Mouse (Mus musculus): ENCODE results near the gene Iyd.
A peak's percentile ranks its signal among the peaks of the same experiment; 100 is the strongest.
"Not testable (repeated sequence)": the region's sequence is repeated elsewhere in the genome, so short reads cannot be mapped to it uniquely, and the experiment has no call there.

Iyd gene

DNA sequence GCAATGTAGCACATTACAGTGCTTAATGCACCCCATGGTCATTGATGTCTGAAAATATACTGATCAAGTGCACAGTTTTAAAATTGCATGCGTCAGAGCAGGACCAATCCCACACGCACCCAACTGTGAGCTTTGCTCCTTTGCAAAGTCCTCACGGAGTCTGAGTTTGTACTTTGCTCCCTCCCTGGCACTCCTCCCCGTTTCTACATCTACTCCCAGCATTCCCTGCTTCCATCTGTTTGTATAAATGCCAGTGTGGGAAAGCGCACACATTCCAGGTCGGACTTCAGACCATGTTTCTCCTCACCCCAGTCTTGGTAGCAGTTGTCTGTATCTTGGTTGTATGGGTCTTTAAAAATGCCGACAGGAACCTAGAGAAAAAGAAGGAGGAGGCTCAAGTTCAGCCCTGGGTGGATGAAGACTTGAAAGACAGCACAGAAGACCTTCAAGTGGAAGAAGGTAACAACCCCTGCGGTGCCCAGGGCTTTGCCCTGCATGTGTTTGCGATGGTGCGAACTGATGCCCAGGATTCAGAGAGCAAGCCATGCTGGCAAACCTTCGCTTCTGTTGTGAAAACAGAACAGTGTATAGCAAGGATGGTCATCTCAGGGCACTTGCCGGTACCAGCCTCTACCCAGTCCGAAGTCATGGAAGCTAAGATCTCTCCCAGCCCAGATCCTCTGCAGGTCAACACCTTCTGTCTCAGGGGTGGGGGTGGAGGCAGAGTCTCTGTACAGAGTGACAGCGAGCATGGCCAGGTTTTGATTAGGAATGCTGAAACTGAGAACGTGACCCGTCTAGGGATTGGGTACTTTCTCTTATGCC, at the start of gene Iyd:
TSS of gene Iyd (plus strand) at position 238 of the 825 bp plus-strand sequence.
- DNase-seq (ENCODE audit: low read depth, low spot score) = no peak

DNA sequence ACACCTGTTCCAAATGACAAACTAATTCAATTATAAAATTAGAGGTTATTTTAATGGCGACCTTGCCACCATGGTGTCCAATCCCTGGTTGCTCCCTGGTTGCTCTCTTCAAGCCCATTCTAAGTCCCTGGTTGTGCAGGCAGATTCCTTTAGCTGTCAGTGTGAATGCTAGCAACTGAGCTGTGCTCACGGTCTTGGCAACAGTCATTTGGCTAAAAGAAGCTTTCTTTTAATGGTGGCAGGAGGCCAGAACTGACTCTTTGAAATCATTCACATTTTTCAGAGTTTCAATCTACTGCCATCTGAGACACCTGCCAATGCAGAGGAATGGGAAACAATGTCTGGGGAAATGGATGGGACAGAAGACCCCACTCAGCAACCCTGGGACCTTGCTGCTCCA, 43.2 kb upstream of the Iyd start:
- no peak for DNase-seq (ENCODE audit: low read depth, low spot score)

DNA sequence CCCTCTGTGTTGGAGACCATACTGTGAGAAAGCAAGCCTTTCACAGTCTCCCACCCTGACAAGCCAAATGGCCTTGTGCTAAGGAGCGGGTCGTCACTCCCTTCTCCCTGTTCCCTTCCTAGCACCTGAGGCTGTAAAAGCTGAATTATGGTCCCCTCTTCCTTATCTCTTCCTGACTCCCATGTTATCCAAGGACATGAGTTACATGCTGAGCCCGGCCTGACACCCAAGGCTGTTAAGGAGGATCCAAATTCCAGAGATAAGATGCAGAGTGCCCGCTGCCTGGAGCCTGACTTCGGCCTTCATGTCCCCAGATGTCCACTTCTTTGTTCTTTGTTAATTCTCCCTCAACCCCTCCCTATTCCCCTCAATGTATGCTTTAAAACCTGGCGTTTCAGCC, 39.2 kb upstream of the Iyd start:
- not testable (repeated sequence) for DNase-seq (ENCODE audit: low read depth, low spot score)

DNA sequence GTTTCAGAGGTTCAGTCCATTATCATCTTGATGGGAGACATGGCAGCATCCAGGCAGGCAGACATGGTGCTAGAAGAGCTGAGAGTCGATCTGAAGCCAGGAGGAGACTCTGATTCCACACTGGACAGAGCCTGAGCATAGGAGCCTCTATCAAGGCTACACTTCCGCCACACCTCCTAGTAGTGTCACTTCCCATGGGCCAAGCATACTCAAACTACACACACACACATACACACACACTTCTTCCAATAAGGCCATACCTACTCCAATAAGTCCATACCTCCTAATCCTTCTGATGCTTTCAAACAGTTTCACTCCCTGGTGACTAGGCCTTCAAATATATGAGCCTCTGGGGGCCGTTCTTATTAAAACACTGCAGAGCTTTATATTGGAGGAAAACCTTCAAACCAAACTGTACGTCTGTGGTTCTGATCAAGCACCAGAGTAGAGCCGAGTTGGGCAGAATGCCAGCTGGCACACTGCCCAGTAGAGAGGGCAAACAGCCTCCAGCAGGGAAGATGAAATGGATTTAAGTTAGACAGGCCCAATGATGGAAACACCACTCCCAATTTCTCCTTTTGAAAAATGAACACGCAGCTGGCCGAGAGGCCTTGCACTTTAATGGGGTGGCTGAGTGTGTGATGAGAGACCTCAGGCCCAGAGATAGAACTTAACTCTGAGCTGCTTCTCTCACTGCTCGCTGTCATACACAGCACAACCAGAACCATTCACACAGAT, 32.4 kb upstream of the Iyd start:
- peak; percentile 72 for DNase-seq (ENCODE audit: low read depth, low spot score)

DNA sequence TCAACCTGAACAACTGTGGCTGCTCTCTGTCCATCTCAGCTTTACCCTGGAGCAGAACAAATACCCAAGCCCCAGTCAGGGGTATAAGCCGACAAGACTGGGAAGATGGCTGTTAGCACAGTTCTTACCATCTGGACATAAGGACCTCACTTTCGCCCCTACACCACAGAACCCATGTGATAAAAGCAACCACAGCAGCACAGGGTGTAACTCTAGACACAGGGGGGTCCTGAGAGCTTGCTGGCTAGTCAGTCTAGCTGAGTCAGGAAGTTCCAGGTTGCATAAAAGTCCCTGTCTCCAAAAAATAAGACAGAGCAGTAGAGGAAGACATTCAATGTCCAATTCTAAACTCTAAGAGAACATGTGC, 31.8 kb upstream of the Iyd start:
- no peak for DNase-seq (ENCODE audit: low read depth, low spot score)

DNA sequence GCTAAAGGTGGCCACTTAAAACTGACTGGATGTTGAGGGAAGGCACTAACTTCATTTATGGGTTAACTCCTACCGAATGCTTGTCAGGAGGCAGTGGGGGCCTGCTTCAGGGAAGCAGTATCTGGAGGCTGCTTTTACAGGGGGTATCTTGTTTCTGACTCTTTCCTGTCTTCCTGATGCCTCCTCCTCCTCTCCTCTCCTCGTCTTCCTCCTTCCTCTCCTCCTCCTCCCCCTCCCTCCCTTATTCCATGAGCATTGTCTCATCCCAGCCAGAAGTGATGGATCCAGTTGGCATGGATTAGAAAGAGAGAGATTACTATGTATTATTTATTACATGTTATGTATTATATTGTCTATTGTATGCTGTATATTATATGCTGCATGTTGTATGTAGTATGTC, 31.3 kb upstream of the Iyd start:
- DNase-seq (ENCODE audit: low read depth, low spot score) = no peak

DNA sequence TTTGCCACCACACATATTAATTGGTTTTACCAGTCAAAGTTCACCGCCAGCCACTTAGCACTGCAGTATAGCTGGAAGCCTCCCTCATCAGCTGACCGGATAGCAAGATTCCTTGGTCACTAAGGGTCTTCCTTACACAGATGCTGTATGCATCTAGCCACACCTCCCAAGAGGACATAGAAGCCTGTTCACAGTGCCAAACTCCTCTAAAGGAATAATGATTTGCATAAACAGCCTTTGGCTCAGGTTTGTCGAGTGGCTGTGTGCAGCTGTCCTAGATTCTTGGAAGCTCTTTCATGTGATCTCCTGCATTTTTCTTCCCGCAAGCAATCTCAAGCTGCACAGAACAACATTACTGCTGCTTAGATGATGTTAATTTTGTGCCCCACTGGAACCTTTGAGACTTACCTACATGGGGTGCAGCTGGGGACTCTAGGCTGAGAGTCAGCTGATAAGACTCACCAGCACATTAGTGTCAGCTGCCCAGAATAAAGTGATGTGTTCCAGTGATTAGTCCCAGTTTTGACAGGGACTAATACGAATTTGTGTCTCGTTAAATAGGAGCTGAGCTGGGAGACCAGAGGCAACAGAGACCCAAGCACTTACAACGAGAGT, 30.3 kb upstream of the Iyd start:
- DNase-seq (ENCODE audit: low read depth, low spot score) = no peak

DNA sequence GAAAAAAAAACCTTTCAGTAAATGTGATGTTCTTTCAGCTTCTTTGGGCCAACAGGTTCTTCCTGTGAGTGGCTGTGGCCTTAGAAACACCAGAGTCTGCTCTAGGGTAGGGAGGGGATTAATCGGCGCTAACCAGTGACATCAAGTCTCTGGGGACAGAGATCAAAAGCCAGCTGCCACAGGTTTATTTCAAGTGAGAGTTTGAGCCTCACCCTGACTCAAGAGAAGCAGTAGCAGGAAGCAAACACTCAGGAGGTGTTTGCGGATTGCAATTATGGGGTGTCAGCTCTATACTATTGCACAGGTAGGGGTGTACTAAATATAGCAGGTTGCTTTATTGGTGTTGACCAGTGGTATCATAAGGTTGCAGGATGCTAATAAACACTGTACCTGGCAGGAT, 29.6 kb upstream of the Iyd start:
- DNase-seq (ENCODE audit: low read depth, low spot score) = no peak

DNA sequence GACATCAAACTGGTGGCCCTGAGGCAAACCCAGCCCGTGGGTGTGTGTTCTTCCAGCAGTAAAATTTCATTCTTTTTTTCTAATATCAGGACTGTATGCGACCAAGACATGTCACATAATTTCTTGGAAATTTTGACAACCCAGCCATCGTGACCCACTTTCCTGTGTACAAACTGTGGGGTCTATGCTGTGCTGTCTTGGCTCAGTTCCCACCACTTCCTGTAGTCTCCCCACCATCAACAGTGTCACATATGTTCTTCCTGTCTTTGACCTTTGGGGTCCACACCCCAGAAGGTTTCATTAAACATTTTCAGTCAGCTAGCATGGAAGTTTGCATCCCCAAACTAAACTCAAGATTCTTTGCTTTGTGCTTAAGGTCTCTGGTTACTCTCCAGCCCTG, 28.6 kb upstream of the Iyd start:
- no peak for DNase-seq (ENCODE audit: low read depth, low spot score)

DNA sequence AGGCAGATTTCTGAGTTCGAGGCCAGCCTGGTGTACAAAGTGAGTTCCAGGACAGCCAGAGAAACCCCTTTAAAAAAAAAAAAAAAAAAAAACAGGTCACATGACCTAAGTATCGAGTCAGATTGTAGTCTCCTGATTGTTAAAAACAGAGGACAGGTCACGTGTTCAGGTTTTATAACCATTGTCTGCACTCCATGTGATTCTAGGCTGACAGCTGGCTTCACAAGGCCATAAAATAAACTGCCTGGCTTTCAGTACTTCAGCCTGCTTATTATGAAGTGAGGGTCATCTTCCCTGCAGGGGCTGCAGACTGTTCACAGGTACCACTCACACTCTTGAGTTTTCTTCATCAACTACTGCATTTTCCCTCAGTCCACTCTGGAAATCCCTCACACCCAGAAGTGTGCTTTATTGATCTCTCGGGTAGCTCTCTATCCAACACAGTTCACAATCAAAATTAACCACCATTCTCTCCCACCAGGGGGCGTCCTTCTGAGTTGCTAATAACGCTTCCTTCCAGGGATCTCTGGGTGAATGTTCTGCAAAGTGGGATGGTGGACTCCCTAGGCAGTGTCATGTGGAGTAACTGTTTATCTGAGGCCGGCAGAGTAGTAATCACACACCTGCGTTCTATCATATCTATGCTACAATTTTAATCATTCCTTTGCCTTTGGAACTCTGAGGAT, 27.3 kb upstream of the Iyd start:
- no peak for DNase-seq (ENCODE audit: low read depth, low spot score)

DNA sequence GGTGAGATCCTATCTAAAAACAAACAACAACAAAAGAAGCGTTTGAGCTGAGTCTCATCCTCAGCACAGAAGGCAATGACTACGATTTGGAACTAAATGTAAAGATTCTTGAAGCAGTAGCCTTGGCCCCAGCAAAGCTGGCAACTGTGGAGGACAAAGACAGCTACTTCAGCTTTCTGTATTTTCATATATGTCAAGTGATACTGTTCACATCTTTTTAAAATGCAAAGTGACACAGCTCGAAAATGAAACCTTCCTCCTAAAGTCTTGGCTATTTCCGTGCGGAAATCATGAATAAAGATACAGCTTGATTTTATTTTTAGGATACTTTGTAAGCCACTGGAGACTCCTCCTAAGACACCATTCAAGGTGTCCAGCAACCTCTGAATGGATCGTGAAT, 26.1 kb upstream of the Iyd start:
- DNase-seq (ENCODE audit: low read depth, low spot score) = no peak

DNA sequence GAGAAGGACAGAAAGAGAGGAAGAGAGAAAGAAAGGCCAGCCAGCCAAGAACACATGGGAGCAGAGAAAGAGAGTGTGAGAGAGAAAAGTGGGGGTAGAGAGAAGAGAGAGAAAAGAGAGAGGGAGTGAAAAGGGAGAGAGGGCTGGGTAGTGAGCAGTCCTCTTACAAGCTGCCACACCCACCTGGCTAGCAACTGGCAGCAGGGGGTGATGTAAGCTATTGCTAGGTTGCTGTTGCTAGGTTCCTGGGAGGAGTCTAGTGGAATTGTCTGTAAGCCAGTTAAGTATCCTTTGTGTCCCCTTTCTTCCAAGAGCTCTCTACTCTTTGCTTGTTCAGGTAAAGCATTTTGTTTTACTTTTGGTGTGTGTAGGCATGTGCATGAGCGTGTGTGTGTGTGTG, 25.4 kb upstream of the Iyd start:
- no peak for DNase-seq (ENCODE audit: low read depth, low spot score)

DNA sequence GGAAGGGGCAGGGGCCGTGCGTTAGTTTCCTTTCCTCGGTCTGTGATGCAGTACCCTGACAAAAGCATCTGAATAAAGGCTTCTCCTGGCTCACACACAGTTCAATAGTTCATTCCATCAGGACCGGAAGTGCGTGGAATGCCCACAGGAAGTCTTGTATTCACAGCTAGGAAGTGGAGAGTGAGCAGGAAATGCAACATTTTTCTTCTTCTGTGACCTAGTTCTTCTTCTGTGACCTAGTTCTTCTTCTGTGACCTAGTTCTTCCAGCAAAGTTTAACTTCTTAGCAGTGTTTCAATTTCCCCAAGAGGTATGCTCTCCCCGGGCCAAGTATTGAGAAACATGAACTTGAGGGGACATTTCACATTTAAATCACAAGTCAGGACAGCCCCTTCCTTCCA, 23.6 kb upstream of the Iyd start:
- no peak for DNase-seq (ENCODE audit: low read depth, low spot score)

DNA sequence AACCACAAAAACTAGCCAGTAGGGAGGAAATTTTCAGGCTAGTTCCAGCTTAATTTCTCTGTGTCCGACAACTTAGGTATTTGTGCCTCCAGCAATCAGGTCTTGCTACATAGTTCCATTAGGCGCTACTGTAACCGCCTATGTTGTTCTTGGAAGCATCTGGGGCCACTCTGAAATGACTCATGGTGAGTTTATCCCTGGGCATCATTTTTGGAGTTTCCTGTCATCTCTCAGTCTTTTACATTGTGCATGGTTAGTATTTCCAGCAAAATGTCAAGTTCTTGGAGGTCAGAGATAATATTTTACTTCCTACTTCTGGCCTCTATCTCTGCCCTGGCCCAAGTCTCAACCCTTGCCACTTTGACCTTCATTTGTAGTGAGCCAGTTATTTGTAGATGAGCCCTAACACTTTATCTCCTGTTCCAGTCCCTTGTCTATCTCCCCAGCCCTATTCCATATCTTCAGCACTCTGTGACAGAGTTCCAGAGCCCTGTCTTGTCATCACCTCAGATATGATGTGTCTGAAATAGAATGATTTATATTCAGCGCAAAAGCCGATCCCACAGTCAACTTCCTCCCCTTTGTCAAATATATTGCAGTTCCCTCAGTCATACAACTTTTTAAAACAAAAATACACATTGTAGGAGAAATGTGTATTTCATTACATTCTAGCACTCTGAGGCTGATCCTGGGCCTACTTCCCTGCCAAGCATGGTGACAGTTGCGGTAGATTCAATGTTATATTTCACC, 16.8 kb upstream of the Iyd start:
- no peak for DNase-seq (ENCODE audit: low read depth, low spot score)

DNA sequence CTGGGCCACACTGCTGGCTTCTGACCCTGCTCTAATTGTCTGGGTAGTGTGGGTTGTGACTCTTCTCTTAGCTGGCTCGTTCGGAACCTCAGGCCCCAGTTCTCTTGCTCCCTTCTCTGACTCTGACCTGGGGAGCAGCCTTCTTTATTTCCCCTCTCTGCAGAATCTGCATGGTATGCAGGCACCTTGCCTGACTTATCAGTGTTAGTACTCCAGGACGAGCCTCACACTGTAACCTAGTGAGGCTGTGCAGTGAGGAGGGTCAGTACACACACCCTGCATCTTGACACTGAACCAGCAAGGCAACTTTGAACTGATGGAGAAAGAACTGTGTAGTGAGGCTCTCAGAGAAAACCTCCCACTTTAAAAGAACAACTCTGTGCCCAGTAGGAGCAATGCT, 15.5 kb upstream of the Iyd start:
- DNase-seq (ENCODE audit: low read depth, low spot score) = no peak

DNA sequence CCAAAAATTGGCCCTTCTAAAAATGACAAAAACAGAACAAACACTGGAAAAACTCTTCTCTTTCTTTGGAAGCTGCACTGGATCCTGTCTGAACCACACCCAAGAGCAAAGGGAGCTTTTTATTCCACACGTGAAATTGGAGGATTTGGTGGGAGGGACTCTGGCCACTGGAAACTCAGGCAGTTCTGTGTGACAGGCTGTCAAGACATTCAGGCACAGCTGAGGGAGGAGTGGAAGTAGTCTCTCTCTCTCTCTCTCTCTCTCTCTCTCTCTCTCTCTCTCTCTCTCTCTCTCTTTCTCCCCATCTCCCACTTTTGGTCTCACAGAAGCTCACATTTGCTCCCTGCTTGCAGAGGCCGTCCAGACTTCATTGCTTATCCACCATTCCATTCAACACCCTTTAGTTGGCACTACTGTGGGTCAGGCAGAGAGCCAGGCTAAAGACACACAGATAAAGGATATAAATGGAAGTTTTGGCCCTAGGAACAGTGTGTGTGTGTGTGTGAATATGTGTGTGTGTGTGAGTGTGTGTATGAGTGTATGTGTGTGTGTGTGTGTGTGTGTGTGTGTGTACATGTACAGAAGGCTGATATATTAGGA, 14.5 kb upstream of the Iyd start:
- DNase-seq (ENCODE audit: low read depth, low spot score) = no peak

DNA sequence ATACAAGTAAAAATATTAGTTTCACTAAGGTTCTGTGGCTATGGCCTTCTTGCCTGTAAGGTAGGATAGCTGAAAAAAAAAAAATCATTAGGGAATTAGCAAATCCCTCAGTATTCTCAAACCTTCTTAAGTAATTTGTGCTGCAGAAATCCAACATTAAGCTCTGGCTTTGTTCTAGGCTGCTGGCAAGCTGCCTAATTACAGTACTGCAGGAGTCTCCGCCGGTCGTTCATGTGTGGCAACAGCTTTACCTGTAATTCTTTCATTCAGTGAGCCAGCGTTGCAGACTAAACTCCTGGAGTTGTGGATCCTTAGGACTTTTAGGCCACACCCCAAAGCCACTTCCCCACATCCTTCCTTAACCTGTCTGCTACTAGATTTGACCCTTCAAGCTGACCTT, 10.2 kb upstream of the Iyd start:
- no peak for DNase-seq (ENCODE audit: low read depth, low spot score)

DNA sequence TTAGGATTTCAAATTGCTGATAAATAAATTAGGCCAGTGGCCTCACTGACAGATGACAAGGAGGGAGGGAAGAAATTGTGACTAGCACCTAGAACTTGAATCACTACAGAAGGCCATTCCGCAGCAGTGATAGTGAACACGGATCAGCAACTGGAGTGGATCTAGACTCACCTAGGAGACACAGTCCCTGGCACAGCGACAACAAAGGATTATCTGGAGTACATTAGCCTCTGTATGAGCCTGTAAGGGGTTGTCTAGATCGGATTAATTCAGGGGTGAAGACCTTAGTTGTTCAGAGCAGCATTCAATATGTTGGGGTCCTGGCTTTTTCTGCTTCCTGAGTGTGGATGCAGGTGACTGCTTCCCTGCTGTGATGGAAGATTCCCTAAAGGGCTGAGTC, 9.4 kb upstream of the Iyd start:
- DNase-seq (ENCODE audit: low read depth, low spot score) = no peak

DNA sequence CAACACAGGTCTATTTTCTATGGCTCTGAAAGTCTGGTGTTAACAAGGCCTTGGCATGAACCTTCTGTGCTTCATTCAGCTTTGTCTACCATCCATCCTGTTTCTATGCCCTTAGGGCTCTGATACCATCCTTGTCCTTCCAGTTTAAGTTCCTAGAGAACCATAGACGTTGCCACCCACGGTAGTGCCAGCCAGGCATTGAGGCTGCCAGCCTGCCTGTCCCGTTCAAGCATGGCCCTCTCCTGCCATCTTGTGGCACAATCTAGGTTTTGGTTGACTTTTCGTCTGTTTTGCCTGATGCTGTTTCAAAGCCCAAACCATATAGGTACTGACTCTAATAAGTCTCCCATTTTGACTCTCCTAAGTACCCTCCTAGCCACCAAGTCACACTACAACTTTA, 8.7 kb upstream of the Iyd start:
- DNase-seq (ENCODE audit: low read depth, low spot score) = peak; percentile 69

DNA sequence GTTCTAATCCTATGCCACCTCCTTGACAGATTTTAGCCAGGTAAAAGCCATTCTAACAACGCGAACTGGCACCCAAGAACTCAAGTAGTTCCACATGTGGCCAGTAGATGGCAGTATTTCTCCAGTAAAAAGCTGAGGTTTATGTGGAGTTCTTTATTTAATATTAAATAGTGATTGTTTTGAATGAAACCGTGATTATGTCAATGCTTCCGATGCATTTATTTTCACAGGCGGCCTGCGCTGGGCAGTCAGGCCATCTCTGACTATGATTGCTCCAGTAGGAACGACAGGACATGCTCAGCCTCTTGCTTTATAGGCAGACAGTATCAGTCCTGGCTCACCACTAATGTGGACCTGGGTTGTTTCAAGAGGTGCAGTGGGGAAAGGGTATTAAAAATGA, 5.6 kb upstream of the Iyd start:
- DNase-seq (ENCODE audit: low read depth, low spot score) = peak; percentile 52

DNA sequence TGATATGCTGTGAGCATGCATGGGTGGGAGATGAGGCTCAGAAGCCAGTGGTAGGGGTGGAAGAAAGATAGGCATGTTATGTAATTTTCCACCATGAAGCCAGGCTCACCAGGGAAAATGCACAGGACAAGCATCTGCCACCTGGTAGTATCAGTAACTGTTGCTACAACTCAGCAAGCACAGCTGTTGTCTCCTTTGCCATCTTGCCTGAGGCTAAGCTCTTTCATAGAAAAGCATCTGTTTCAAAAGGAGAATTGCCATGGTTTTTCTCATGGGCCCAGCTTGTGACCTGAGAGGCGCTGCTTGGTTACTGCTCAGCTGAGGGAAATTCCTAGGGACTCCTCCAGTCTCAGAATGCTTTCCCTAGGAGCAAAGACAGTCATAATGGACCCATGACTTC, 3.7 kb upstream of the Iyd start:
- no peak for DNase-seq (ENCODE audit: low read depth, low spot score)
